Mouse (Mus musculus) embryonic facial prominence, embryonic 14.5 days (tissue): ENCODE measurements around the gene Wfdc1. TPM values are rescaled to one million over a fixed set of nuclear protein-coding genes. Genes with fewer than 3 reads are reported as not detected.

Experiments used
- ATAC-seq: fragments of 200-750 bp; cut with Nextera tagmentation; 2 replicates; pipeline ENCODE4 v1.8.0; 2017; ENCODE audit warnings: low read depth, moderate number of reproducible peaks, moderate TSS enrichment
- DNase-seq: peaks from one replicate; pipeline ENCODE4 v3.0.0-alpha.2; 2015; ENCODE audit warnings: low spot score
- H3K27ac ChIP-seq: fragments of 300-500 bp; sonication (generic); replicated peaks from 2 replicates; pipeline ENCODE4 v1.5.1; 2014; ENCODE audit warnings: low read depth, mild to moderate bottlenecking, low read length, moderate library complexity
- H3K27me3 ChIP-seq: fragments of 300-500 bp; sonication (generic); replicated peaks from 2 replicates; pipeline ENCODE4 v1.6.1; 2014; ENCODE audit warnings: low read length; ENCODE audit not compliant: control insufficient read depth, insufficient read depth
- H3K36me3 ChIP-seq: fragments of 300-500 bp; sonication (generic); 2 replicates; pipeline ENCODE4 v1.6.1; 2014; ENCODE audit warnings: low read length, mixed read lengths; ENCODE audit not compliant: control insufficient read depth, insufficient read depth
- H3K4me1 ChIP-seq: fragments of 300-500 bp; sonication (generic); 2 replicates; pipeline ENCODE4 v1.6.1; 2014; ENCODE audit warnings: antibody characterized with exemption, low read length; ENCODE audit not compliant: control insufficient read depth, insufficient read depth
- H3K4me2 ChIP-seq: fragments of 300-500 bp; sonication (generic); 2 replicates; pipeline ENCODE4 v1.6.1; 2014; ENCODE audit warnings: low read depth, mild to moderate bottlenecking, low read length, moderate library complexity, mixed read lengths
- H3K4me3 ChIP-seq: fragments of 300-500 bp; sonication (generic); 2 replicates; pipeline ENCODE4 v1.5.1; 2014; ENCODE audit warnings: low read depth, mild to moderate bottlenecking, low read length
- H3K9ac ChIP-seq: fragments of 300-500 bp; sonication (generic); 2 replicates; pipeline ENCODE4 v1.6.1; 2014; ENCODE audit warnings: low read depth, mild to moderate bottlenecking, low read length, moderate library complexity, mixed read lengths
- H3K9me3 ChIP-seq: fragments of 300-500 bp; sonication (generic); 2 replicates; pipeline ENCODE4 v1.6.1; 2016; ENCODE audit warnings: low read length; ENCODE audit not compliant: control insufficient read depth
- WGBS: fragments of 180-500 bp; shearing (Covaris S2); extraction: QIAGEN DNeasy Blood & Tissue Kit; methylation state at CpG from one replicate; pipeline ENCODE4 v1.1.7; 2014; 5-methylcytosine and 5-hydroxymethylcytosine counted together
- polyA plus RNA-seq: library from polyadenylated mRNA; unstranded; fragments of >200 nt; fragmentation: Nextera tagmentation; extraction: Ambion mirVana; gene quantifications from 2 replicates; pipeline ENCODE4 v1.2.1, GENCODE M21; 2014

Wfdc1 gene
- polyA plus RNA-seq, 1 experiment from 2014 or later, result 3.5 TPM

DNA sequence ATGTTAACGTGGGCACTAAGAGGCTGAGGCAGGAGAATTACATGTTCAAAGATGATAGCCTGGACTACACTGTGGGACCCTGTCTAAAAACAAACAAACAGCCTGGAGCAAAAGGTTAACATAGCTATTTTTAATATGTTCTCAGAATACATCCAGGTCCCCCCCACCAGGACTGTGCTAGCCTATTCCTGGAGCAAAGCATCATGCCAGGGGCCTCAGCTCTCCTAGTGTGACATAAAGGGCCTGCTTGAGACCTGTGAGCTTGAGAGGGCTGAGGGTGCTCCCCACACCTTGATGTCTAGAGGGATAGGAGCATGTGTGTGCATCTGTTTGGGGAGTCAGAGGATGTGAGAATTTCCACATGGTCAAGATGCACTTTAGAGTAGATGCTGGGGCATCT is 42.4 kb upstream of the Wfdc1 start:
- no peaks in the 10 kb centered on the region for H3K4me1 ChIP-seq
- no peak overlapping the region for H3K4me2 ChIP-seq
- no peaks in the 10 kb centered on the region for H3K9me3 ChIP-seq
- ATAC-seq (no peak), DNase-seq (no peak)
- no peaks in the 10 kb centered on the region for H3K36me3 ChIP-seq
- WGBS, result 82% methylated on average over 1 of the region's 1 CpGs
- no peaks in the 10 kb centered on the region for H3K27me3 ChIP-seq
- H3K27ac ChIP-seq, result no peak overlapping the region
- no peak overlapping the region for H3K4me3 ChIP-seq
- no peak overlapping the region for H3K9ac ChIP-seq

DNA sequence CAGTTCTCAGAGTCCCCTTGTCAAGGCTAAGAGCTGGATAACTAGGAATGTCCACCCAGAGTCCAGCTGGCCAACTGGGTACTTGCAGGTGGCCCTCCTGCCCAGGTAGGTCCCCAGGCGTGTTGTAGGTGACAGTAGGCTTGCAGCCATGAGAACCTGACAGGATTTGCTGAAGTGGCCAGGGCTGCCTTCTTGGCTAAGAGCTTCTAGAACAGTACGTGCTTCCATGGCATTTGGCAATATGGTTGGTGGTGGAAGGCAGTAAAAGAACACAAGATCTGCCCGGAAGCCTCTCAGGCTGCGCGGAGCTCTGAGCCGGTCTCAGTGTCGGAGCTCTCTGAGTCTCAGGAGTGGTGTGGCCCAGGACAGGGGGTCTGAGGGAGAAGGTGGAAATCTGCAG is 41.2 kb upstream of the Wfdc1 start:
- H3K27me3 ChIP-seq, result no peaks in the 10 kb centered on the region

DNA sequence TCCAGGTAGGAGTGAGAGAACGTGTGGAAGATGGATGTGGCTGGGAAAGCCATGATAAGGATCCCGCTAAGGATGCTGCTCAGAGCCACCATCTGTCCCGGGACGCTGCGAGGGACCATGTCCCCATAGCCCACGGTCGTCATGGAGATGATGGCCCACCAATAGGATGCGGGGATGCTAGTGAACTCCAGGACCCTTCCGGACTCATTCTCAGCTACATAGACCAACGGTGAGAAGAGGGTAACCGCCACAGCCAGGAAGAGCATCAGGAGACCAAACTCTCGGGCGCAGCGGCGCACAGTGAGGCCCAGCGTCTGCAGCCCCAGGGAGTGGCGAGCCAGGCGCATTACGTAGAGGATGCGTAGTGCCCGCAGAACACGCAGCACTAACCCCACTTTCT is 40.4 kb upstream of the Wfdc1 start:
- no peaks in the 10 kb centered on the region for H3K27me3 ChIP-seq
- H3K27ac ChIP-seq, result no peak overlapping the region
- DNase-seq, result no peak
- H3K4me1 ChIP-seq, result no peaks in the 10 kb centered on the region
- no peak for ATAC-seq
- H3K4me3 ChIP-seq, result no peak overlapping the region
- H3K36me3 ChIP-seq, result no peaks in the 10 kb centered on the region
- WGBS, result 85% methylated on average over 21 of the region's 22 CpGs
- no peaks in the 10 kb centered on the region for H3K9me3 ChIP-seq
- no peak overlapping the region for H3K4me2 ChIP-seq
- H3K9ac ChIP-seq, result no peak overlapping the region

More for the DNA sequence above, 41.2 kb upstream of the Wfdc1 start:
- ATAC-seq, result no peak
- Histone ChIP-seq H3K4me3 (no peak overlapping the region), H3K4me2 (no peak overlapping the region), H3K4me1 (no peaks in the 10 kb centered on the region), H3K9me3 (no peaks in the 10 kb centered on the region), H3K9ac (no peak overlapping the region), H3K36me3 (no peaks in the 10 kb centered on the region), H3K27ac (no peak overlapping the region)
- no peak for DNase-seq
- 91% methylated on average over 7 of the region's 7 CpGs for WGBS

DNA sequence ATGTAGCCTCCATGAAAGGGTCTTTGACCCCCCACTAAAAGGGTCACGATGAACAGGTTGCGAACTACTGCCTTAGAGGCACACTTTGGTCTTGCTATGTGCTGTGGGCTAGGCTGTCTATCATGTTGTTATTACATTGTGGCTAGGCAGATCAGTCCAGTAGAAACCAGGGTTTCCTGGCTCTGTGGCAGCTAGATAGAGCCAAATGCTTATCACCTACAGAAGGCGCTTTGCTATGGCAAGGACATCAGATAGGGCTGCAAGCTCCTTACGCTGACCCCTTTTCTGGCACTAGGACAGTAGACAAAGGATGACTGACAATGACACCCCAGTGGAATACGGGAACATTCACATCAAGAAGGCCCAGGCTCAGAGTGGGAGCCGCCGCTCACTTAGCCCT is 39.0 kb upstream of the Wfdc1 start:
- Histone ChIP-seq H3K4me1 (no peaks in the 10 kb centered on the region), H3K4me2 (no peak overlapping the region), H3K27me3 (no peaks in the 10 kb centered on the region), H3K27ac (no peak overlapping the region), H3K9me3 (no peaks in the 10 kb centered on the region), H3K36me3 (no peaks in the 10 kb centered on the region), H3K4me3 (no peak overlapping the region), H3K9ac (no peak overlapping the region)
- DNase-seq (no peak), ATAC-seq (no peak)
- WGBS, result 85% methylated on average over 7 of the region's 7 CpGs

DNA sequence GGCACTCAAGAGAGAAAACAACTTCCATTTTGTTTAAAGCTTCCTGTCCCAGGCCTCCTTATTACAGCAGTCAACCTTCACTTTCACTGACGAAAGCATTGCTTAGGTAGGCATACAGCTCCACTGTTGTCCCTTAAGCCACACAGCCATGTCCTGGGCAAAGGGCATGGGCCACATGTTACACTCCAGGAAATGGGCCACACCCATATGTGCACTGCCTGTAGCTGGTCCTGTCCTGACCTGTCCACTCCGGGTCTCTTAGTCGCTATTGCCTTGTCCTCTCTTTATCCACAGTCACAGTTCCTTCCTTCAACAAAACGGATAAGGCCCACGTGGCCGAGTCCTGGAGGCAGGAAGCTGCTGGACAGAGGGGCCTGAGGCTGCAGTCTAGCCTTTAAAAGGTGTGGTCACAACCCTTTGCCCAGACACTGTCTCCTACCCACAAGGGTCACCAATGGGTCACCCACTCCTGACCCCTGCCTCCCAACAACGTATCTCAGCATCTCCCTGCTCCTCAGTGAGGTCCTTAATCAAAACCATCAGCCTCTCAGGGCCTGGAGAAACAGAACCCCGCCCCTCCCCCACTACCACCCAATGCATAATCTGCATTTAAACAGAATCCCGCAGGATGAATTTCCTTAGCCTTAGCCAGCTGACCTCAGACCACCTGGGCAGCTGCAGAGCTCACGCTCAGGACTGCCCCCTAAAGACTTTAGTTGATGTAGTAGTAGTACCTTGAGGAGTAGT is 38.4 kb upstream of the Wfdc1 start:
- WGBS, result 28% methylated on average over 10 of the region's 10 CpGs
- no peak overlapping the region for H3K4me2 ChIP-seq
- no peak overlapping the region for H3K9ac ChIP-seq
- H3K36me3 ChIP-seq, result no peaks in the 10 kb centered on the region
- H3K27ac ChIP-seq, result no peak overlapping the region
- no peaks in the 10 kb centered on the region for H3K9me3 ChIP-seq
- H3K4me3 ChIP-seq, result no peak overlapping the region
- no peak for ATAC-seq
- no peak for DNase-seq
- 0 out of 2 replicates have a peak, but pooled peaks cover 5% of the 10 kb centered on the region for H3K27me3 ChIP-seq
- no peaks in the 10 kb centered on the region for H3K4me1 ChIP-seq

DNA sequence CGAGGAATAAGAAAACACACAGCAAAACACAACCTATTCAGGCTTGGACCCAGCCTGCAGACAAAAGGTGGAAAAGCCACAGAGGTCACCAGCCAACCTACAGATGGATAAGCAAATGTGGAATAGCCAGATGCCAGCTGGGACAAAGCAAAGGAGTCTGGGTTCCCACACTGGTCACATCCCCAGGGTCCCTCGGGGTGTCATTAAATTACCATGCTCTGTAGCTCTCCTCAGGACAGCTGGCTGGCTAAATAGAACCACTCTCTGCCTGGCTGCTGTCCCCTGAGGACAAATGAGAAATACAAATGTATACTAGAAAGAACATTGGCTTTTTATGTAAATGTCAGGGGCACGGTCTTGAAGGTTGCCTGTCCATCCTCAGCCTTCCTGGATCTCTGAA is 35.3 kb upstream of the Wfdc1 start:
- H3K4me2 ChIP-seq, result no peak overlapping the region
- peaks cover 11% of the 10 kb centered on the region; the same call in 1 of the 2 replicates for H3K27me3 ChIP-seq
- H3K9me3 ChIP-seq, result no peaks in the 10 kb centered on the region
- peak; percentile 40 for DNase-seq
- H3K36me3 ChIP-seq, result no peaks in the 10 kb centered on the region
- no peak overlapping the region for H3K4me3 ChIP-seq
- WGBS, result 33% methylated on average over 3 of the region's 3 CpGs
- H3K27ac ChIP-seq, result no peak overlapping the region
- H3K9ac ChIP-seq, result no peak overlapping the region
- no peak; the same call in 1 of the 2 replicates for ATAC-seq
- H3K4me1 ChIP-seq, result peaks cover 7% of the 10 kb centered on the region; the same call in 1 of the 2 replicates

DNA sequence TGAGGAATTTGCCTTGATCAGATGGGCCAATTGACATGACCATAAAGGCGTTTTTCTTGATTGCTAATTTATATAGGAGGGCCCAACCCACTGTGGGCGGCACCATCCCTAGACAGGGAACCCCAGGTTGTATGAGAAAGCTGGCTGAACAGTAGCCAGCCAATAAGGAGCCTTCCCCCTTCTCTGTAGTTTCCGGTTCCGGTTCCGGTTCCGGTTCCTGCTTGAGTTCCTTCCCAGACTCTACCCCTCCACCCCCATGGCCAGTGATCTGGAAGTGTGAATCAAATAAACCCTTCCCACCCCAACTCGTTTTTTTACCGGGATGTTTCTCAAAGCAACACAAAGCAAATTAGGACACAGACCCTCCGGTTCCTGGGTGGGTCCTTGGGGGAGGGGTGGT is 33.9 kb upstream of the Wfdc1 start:
- Histone ChIP-seq H3K27me3 (peaks cover 11% of the 10 kb centered on the region; the same call in 1 of the 2 replicates), H3K4me2 (no peak overlapping the region), H3K36me3 (no peaks in the 10 kb centered on the region), H3K27ac (no peak overlapping the region), H3K4me3 (no peak overlapping the region), H3K9ac (no peak overlapping the region), H3K4me1 (peaks cover 7% of the 10 kb centered on the region; the same call in 1 of the 2 replicates), H3K9me3 (no peaks in the 10 kb centered on the region)
- no peak for ATAC-seq
- 83% methylated on average over 9 of the region's 9 CpGs for WGBS
- no peak for DNase-seq

DNA sequence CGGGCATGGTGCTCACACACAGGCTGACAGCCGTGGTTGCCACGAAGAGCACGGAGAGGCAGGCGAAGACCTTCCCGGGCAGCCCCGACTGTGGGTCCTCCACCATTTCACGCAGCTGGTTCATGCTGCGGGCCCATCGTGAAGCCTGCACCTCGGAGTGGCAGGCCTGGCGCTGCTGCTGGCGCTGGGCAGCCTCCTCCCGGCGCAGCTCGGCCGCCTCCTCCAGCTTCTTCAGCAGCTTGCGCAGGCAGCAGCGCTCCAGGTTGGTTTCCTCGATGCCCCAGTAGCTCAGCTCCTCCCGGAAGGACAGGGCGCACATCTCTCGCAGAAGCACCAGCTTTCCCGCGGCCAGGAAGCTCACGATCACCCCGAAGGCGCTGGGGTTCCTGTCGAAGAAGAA is 33.3 kb upstream of the Wfdc1 start:
- ATAC-seq (no peak), DNase-seq (no peak)
- WGBS, result 58% methylated on average over 17 of the region's 29 CpGs
- no peak overlapping the region for H3K9ac ChIP-seq
- H3K9me3 ChIP-seq, result no peaks in the 10 kb centered on the region
- peaks cover 7% of the 10 kb centered on the region; the same call in 1 of the 2 replicates for H3K4me1 ChIP-seq
- H3K27me3 ChIP-seq, result peaks cover 11% of the 10 kb centered on the region; the same call in 1 of the 2 replicates
- peak overlapping the region; percentile 19; the same call in 1 of the 2 replicates for H3K4me2 ChIP-seq
- no peak overlapping the region for H3K4me3 ChIP-seq
- H3K27ac ChIP-seq, result no peak overlapping the region
- no peaks in the 10 kb centered on the region for H3K36me3 ChIP-seq
